Mouse (Mus musculus): ENCODE data around the gene Nt5c3b. TPM values are rescaled to one million over a fixed set of nuclear protein-coding genes. Genes with fewer than 3 reads are reported as not detected.

Nt5c3b gene
- polyA plus RNA-seq, 1 experiment from 2014 or later: 38.3 TPM

Small RNA genes lying within 50 kb of the gene (microRNA-seq; reads per million reads assigned to microRNA genes)
- not detected for gene Gm27374
- gene Mir7116: not detected

Other genes starting within 250 kb of the Nt5c3b start
- gene Krt9, start 248.6 kb downstream of the Nt5c3b start, polyA plus RNA-seq (2016; fragmentation: Nextera tagmentation; extraction: Ambion mirVana): not detected in 2 replicates
- 1.1 and 1.7 TPM in 2 replicates for gene Krt14, start 234.3 kb downstream of the Nt5c3b start, polyA plus RNA-seq (2016; fragmentation: Nextera tagmentation; extraction: Ambion mirVana)
- gene Krt16, start 192.9 kb downstream of the Nt5c3b start, polyA plus RNA-seq (2016; fragmentation: Nextera tagmentation; extraction: Ambion mirVana): not detected in 2 replicates
- gene Krt17, start 180.8 kb downstream of the Nt5c3b start, polyA plus RNA-seq (2016; fragmentation: Nextera tagmentation; extraction: Ambion mirVana): 0.27 and 0.30 TPM in 2 replicates
- gene Krt42, start 171.9 kb downstream of the Nt5c3b start, polyA plus RNA-seq (2016; fragmentation: Nextera tagmentation; extraction: Ambion mirVana): not detected in 2 replicates
- gene Eif1, start 121.9 kb downstream of the Nt5c3b start, polyA plus RNA-seq (2016; fragmentation: Nextera tagmentation; extraction: Ambion mirVana): 1,823 and 1,858 TPM in 2 replicates
- not detected in 2 replicates for gene Gast, start 107.4 kb downstream of the Nt5c3b start, polyA plus RNA-seq (2016; fragmentation: Nextera tagmentation; extraction: Ambion mirVana)
- gene Hap1, start 85.7 kb downstream of the Nt5c3b start, polyA plus RNA-seq (2016; fragmentation: Nextera tagmentation; extraction: Ambion mirVana): 0.43 and 0.47 TPM in 2 replicates
- gene Jup, start 44.0 kb downstream of the Nt5c3b start, polyA plus RNA-seq (2016; fragmentation: Nextera tagmentation; extraction: Ambion mirVana): 23.9 and 24.3 TPM in 2 replicates
- gene P3h4, start 27.0 kb downstream of the Nt5c3b start, polyA plus RNA-seq (2016; fragmentation: Nextera tagmentation; extraction: Ambion mirVana): 11.0 and 11.2 TPM in 2 replicates
- 20.1 and 23.8 TPM in 2 replicates for gene Fkbp10, start 26.1 kb downstream of the Nt5c3b start, polyA plus RNA-seq (2016; fragmentation: Nextera tagmentation; extraction: Ambion mirVana)
- 0.12 and 0.32 TPM in 2 replicates for gene Klhl10, start 109 bp upstream of the Nt5c3b start, polyA plus RNA-seq (2016; fragmentation: Nextera tagmentation; extraction: Ambion mirVana)
- 3.6 and 4.8 TPM in 2 replicates for gene Klhl11, start 30.9 kb upstream of the Nt5c3b start, polyA plus RNA-seq (2016; fragmentation: Nextera tagmentation; extraction: Ambion mirVana)
- 135 and 136 TPM in 2 replicates for gene Acly, start 86.2 kb upstream of the Nt5c3b start, polyA plus RNA-seq (2016; fragmentation: Nextera tagmentation; extraction: Ambion mirVana)
- 0.10 and 0.14 TPM in 2 replicates for gene Ttc25, start 103.8 kb upstream of the Nt5c3b start, polyA plus RNA-seq (2016; fragmentation: Nextera tagmentation; extraction: Ambion mirVana)
- gene Cnp, start 133.1 kb upstream of the Nt5c3b start, polyA plus RNA-seq (2016; fragmentation: Nextera tagmentation; extraction: Ambion mirVana): 12.9 and 15.1 TPM in 2 replicates
- 22.5 and 24.4 TPM in 2 replicates for gene Nkiras2, start 177.4 kb upstream of the Nt5c3b start, polyA plus RNA-seq (2016; fragmentation: Nextera tagmentation; extraction: Ambion mirVana)
- gene Dnajc7, start 178.4 kb upstream of the Nt5c3b start, polyA plus RNA-seq (2016; fragmentation: Nextera tagmentation; extraction: Ambion mirVana): 109 and 122 TPM in 2 replicates